ENCODE assay signal across 8 mouse cellular contexts in the genomic region with DNA sequence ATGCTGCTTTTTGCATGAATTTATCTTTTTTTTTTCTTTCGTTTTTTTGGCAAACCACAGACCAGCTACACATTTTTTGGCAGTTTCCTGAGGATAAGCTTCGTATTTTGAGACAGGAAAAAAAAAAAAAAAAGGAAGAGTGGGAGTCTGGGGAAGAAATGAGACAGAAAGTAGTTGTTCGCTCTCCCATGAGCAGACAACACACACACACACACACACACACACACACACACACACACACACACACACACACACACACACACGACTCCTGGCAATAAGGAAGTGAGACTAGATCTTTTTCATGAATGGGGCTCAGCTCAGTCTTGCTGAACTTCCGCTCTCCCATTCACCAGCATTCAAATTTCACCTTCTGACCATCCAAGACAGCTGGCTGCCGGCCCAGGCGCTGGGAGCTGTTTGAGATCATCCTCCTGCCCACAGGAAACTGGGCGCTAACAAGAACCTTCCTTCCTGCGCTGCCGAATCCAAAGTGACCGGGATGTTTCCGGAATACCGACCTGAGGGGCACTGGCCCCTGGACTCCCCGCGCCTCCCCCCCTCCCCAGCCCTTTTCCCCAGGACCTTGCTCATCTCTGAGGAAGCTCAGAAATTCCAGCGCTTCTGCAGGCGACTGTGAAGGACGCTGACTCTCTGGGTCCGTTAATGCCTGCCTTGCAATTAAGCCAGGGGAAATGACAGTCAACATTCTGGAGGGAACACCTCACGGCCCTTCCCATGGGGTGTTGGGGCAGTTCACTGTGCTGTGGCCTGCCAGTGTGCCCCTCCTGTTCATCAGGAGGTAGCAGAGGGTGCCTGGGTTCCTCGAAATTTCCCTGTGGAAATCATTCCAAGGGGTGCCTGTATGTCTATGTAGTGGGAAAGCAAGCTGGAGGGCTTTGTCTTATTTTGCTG.
DNase-seq lines count a peak whose midpoint lies in the region; ATAC-seq lines count a peak whose summit lies in the region.

No protein-coding gene starts in this region.

- WGBS in forebrain, embryonic 11.5 days, result 14% methylated on average over 21 of the region's 21 CpGs
- 6% methylated on average over 21 of the region's 21 CpGs for WGBS in heart, embryonic 15.5 days
- 5% methylated on average over 21 of the region's 21 CpGs for WGBS in liver, embryonic 11.5 days

- no peak overlapping the region for H3K27ac ChIP-seq in forebrain, embryonic 11.5 days (ENCODE audit: low read depth, low read length)
- H3K27ac ChIP-seq in heart, embryonic 15.5 days, result peak overlapping the region; percentile 68
- peak overlapping the region; percentile 59; the same call in 1 of the 2 replicates for H3K27ac ChIP-seq in liver, embryonic 11.5 days (ENCODE audit: low read depth, low read length)

- H3K4me2 ChIP-seq in forebrain, embryonic 11.5 days (ENCODE audit: low read depth, low read length, severe bottlenecking), result peak overlapping the region; percentile 43
- peak overlapping the region; percentile 73 for H3K4me2 ChIP-seq in heart, embryonic 15.5 days
- peak overlapping the region; percentile 61 for H3K4me2 ChIP-seq in liver, embryonic 11.5 days

- H3K9me3 ChIP-seq in forebrain, embryonic 11.5 days (ENCODE audit: control insufficient read depth, low read length), result no peaks in the 10 kb centered on the region
- no peaks in the 10 kb centered on the region for H3K9me3 ChIP-seq in heart, embryonic 15.5 days (replicated peaks)
- H3K9me3 ChIP-seq in liver, embryonic 11.5 days (ENCODE audit: control insufficient read depth, low read length), result no peaks in the 10 kb centered on the region

- peak; percentile 77 for DNase-seq in CD4-positive helper T cell, adult 2 months (ENCODE audit: low read depth, low spot score)
- DNase-seq in brain, embryonic 18.5 days (ENCODE audit: low read depth, low spot score), result peak; percentile 49
- DNase-seq in forebrain, embryonic 11.5 days (ENCODE audit: low spot score), result peak; percentile 59
- peak; percentile 93 for DNase-seq in kidney, postnatal 14 days
- DNase-seq in liver, embryonic 11.5 days (ENCODE audit: low spot score), result peak; percentile 65
- peak; percentile 90 for DNase-seq in splenic B cell, adult 2 months (ENCODE audit: low read depth, low spot score)

- peak overlapping the region; percentile 50 for H3K9ac ChIP-seq in forebrain, embryonic 11.5 days (ENCODE audit: low read length)
- peak overlapping the region; percentile 15; the same call in 1 of the 2 replicates for H3K9ac ChIP-seq in heart, embryonic 15.5 days
- peak overlapping the region; percentile 25 for H3K9ac ChIP-seq in liver, embryonic 11.5 days (ENCODE audit: low read depth, low read length)

- no peaks in the 10 kb centered on the region for H3K36me3 ChIP-seq in forebrain, embryonic 11.5 days (ENCODE audit: control insufficient read depth, insufficient read depth, low read length)
- H3K36me3 ChIP-seq in heart, embryonic 15.5 days, result no peaks in the 10 kb centered on the region
- no peaks in the 10 kb centered on the region for H3K36me3 ChIP-seq in liver, embryonic 11.5 days (ENCODE audit: control insufficient read depth, insufficient read depth, low read length)
- no peaks in the 10 kb centered on the region for H3K36me3 ChIP-seq in splenic B cell, adult 2 months (ENCODE audit: control insufficient read depth, insufficient read depth, low read length, poor library complexity, severe bottlenecking)

- H3K4me3 ChIP-seq in forebrain, embryonic 11.5 days (ENCODE audit: low read depth, low read length), result peak overlapping the region; percentile 19; the same call in 1 of the 2 replicates
- H3K4me3 ChIP-seq in heart, embryonic 15.5 days, result peak overlapping the region; percentile 45
- H3K4me3 ChIP-seq in liver, embryonic 11.5 days (ENCODE audit: low read depth, low read length), result peak overlapping the region; percentile 25

- no peak for ATAC-seq in forebrain, embryonic 11.5 days (replicated peaks; ENCODE audit: low FRiP score)
- ATAC-seq in heart, embryonic 15.5 days (replicated peaks; ENCODE audit: insufficient number of reproducible peaks, insufficient read depth, low FRiP score, low read depth), result peak; percentile 70
- peak; percentile 50 for ATAC-seq in liver, embryonic 11.5 days (replicated peaks; ENCODE audit: low FRiP score)
- ATAC-seq in monocyte, adult 5-6 weeks (replicated peaks; ENCODE audit: insufficient number of reproducible peaks, low FRiP score, low TSS enrichment, poor library complexity, severe bottlenecking), result peak; percentile 72

- H3K4me1 ChIP-seq in forebrain, embryonic 11.5 days (replicated peaks; ENCODE audit: control insufficient read depth, insufficient read depth, low read length), result 0 out of 2 replicates have a peak, but pooled peaks cover 3% of the 10 kb centered on the region
- peaks cover 14% of the 10 kb centered on the region for H3K4me1 ChIP-seq in heart, embryonic 15.5 days (replicated peaks)
- peaks cover 5% of the 10 kb centered on the region for H3K4me1 ChIP-seq in liver, embryonic 11.5 days (replicated peaks; ENCODE audit: control insufficient read depth, insufficient read depth, low read length)

- no peaks in the 10 kb centered on the region for H3K27me3 ChIP-seq in forebrain, embryonic 11.5 days (ENCODE audit: control insufficient read depth, insufficient read depth, low read length)
- peaks cover 15% of the 10 kb centered on the region; the same call in 1 of the 2 replicates for H3K27me3 ChIP-seq in heart, embryonic 15.5 days
- peaks cover 2% of the 10 kb centered on the region for H3K27me3 ChIP-seq in liver, embryonic 11.5 days (replicated peaks; ENCODE audit: control insufficient read depth, insufficient read depth, low read length)
- no peaks in the 10 kb centered on the region for H3K27me3 ChIP-seq in splenic B cell, adult 2 months (ENCODE audit: control insufficient read depth, insufficient read depth, low read length, poor library complexity, severe bottlenecking)
